Mouse (Mus musculus) erythroblast, embryonic 14.5 days (primary cell): ENCODE measurements around the gene Alg1. TPM values are rescaled to one million over a fixed set of nuclear protein-coding genes. Genes with fewer than 3 reads are reported as not detected.
"Not testable (repeated sequence)": the region's sequence is repeated elsewhere in the genome, so short reads cannot be mapped to it uniquely, and the experiment has no call there.

Experiments used
- H3K27me3 ChIP-seq: 2 replicates; pipeline ENCODE4 v1.6.1; 2012; ENCODE audit warnings: inconsistent platforms; ENCODE audit not compliant: control insufficient read depth
- H3K36me3 ChIP-seq: 2 replicates; pipeline ENCODE4 v1.6.1; 2012; ENCODE audit warnings: mild to moderate bottlenecking, inconsistent platforms; ENCODE audit not compliant: control insufficient read depth
- H3K4me1 ChIP-seq: 2 replicates; pipeline ENCODE4 v1.6.1; 2012; ENCODE audit warnings: inconsistent platforms; ENCODE audit not compliant: control insufficient read depth
- H3K4me3 ChIP-seq: replicated peaks from 2 replicates; pipeline ENCODE3; 2012; ENCODE audit warnings: moderate library complexity, mild to moderate bottlenecking, inconsistent platforms
- H3K9me3 ChIP-seq: 2 replicates; pipeline ENCODE4 v1.6.1; 2012; ENCODE audit warnings: low read length, inconsistent platforms, mixed read lengths; ENCODE audit not compliant: control insufficient read depth
- GATA1 ChIP-seq: IDR thresholded peaks from 2 replicates; pipeline ENCODE4 v1.6.1; 2012; ENCODE audit warnings: low read length, inconsistent platforms, mixed read lengths
- TAL1 ChIP-seq: IDR thresholded peaks from 3 replicates; pipeline ENCODE4 v1.6.1; 2012; ENCODE audit warnings: low read length, inconsistent platforms, mixed read lengths
- polyA plus RNA-seq: library from polyadenylated mRNA; stranded (reverse); fragments of >175 nt; gene quantifications from 2 replicates; pipeline ENCODE4 v1.2.3, GENCODE M21; 2012

Alg1 gene
- polyA plus RNA-seq, 1 experiment, result 0.28 TPM

DNA sequence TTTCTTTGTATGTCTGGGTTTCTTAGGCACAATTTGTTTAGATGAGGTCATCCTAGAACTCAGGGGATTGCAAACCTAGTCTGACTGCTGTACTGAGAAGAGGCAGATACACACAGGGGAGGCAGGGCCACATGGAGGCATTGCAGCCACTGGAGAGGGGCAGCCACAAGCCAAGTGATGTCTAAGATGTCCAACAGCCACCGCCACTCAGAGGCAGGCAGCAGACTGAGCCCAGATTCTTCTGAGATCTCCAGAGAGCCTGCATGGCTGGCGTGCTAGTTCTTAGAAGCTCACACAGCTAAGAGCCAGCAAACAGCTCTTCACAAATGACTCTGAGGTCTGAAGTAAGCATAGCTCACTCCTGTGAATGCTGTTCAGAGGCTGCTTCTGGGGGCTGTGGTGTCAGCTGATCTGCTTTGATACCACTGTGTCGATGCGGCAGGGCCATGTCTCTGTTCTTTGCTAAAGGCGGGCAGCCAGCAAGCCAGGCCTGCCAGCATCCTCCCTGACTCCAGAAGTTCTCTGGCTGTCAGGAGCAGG, 27.9 kb upstream of the Alg1 start:
- Histone ChIP-seq H3K4me3 (no peak overlapping the region), H3K4me1 (peaks cover 20% of the 10 kb centered on the region), H3K27me3 (no peaks in the 10 kb centered on the region), H3K9me3 (no peaks in the 10 kb centered on the region), H3K36me3 (peaks cover 8% of the 10 kb centered on the region)
- TF ChIP-seq TAL1, result no peak
- no peak for TF ChIP-seq GATA1

GRCm38 (mm10) chr16:5206051-5206450, 27.4 kb upstream of the Alg1 start:
- no peaks in the 10 kb centered on the region for H3K27me3 ChIP-seq
- peaks cover 20% of the 10 kb centered on the region for H3K4me1 ChIP-seq
- no peak overlapping the region for H3K4me3 ChIP-seq
- no peaks in the 10 kb centered on the region for H3K9me3 ChIP-seq
- H3K36me3 ChIP-seq, result peaks cover 3% of the 10 kb centered on the region
- TF ChIP-seq TAL1, result no peak
- no peak for TF ChIP-seq GATA1

DNA sequence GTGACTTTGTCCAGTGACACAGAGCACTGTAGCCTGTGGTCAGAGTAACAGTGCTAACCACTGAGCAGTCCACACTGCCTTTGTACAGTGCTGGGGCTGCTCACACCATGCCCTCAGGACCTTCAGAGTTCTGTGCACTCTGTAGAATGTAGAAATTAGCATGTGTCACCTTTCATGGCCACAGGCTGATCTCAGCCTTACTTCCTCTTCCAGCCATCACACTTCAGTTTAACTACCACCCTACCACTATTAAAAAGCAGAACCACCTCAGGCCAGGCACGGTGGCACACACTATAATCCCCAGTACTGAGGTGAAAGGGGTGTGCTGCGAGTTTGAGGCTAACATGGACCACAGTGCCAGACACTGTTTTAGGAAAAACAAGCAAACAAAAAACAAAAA, 23.1 kb upstream of the Alg1 start:
- Histone ChIP-seq H3K36me3 (no peaks in the 10 kb centered on the region), H3K4me1 (no peaks in the 10 kb centered on the region), H3K9me3 (no peaks in the 10 kb centered on the region), H3K4me3 (no peak overlapping the region), H3K27me3 (no peaks in the 10 kb centered on the region)
- TF ChIP-seq GATA1, result no peak
- no peak for TF ChIP-seq TAL1

- H3K4me1 ChIP-seq, result no peaks in the 10 kb centered on the region
- H3K4me3 ChIP-seq, result no peak overlapping the region
- H3K9me3 ChIP-seq, result no peaks in the 10 kb centered on the region
- no peaks in the 10 kb centered on the region for H3K27me3 ChIP-seq
- TF ChIP-seq GATA1, result no peak
- no peak for TF ChIP-seq TAL1
- no peaks in the 10 kb centered on the region for H3K36me3 ChIP-seq
These were observed 21.3 kb upstream of the Alg1 start for GRCm38 (mm10) chr16:5212150-5212549.

DNA sequence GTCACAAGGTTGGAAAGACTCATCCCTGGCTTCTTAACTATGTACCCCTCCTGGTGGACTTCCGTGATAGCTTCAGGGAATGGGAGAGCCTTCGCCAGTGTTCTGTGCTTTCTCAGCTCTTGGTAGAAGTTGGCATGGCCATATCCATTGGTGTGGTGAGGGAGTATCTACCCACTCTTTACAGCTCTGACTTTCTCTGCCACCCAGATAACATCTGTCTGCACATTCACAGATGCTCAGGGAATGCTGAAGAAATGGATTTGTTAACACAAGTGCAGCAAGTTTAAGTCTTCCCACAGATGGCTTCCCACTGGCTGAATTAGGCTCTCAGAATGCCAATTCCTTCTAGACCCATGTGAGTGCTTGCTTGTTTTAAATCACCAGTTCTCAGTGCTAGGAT, 19.3 kb upstream of the Alg1 start:
- H3K4me1 ChIP-seq, result no peaks in the 10 kb centered on the region
- no peak overlapping the region for H3K4me3 ChIP-seq
- H3K36me3 ChIP-seq, result no peaks in the 10 kb centered on the region
- no peaks in the 10 kb centered on the region for H3K9me3 ChIP-seq
- TF ChIP-seq GATA1 (no peak), TAL1 (no peak)
- H3K27me3 ChIP-seq, result no peaks in the 10 kb centered on the region; the same call in 1 of the 2 replicates

DNA sequence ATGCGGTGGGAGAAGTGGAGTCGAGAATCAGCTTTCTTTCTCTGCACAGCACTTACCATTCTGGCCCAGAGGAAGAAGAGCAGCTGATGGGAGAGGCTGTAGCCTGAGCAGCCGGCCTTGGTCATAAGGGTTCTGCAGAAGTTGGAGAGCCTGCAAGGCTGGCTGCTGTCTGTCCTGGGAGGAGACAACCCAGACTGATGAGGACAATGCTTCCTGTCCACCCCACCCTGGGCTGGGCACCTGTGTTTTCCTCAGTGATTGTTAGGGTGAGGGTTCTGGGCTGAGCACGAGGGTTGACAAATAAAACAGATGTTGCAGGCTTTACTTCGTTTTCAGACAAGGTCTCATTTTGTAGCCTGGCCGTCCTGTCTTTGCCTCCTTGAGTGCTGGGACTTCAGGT, 16.7 kb upstream of the Alg1 start:
- H3K36me3 ChIP-seq, result no peaks in the 10 kb centered on the region
- TF ChIP-seq TAL1 (no peak), GATA1 (no peak)
- no peaks in the 10 kb centered on the region for H3K9me3 ChIP-seq
- no peaks in the 10 kb centered on the region for H3K4me1 ChIP-seq
- H3K27me3 ChIP-seq, result peaks cover 2% of the 10 kb centered on the region
- no peak overlapping the region for H3K4me3 ChIP-seq

GRCm38 (mm10) chr16:5217341-5218133, 15.9 kb upstream of the Alg1 start:
- Histone ChIP-seq H3K4me3 (no peak overlapping the region), H3K36me3 (no peaks in the 10 kb centered on the region), H3K9me3 (no peaks in the 10 kb centered on the region), H3K27me3 (peaks cover 5% of the 10 kb centered on the region), H3K4me1 (no peaks in the 10 kb centered on the region)
- TF ChIP-seq TAL1, result no peak
- no peak for TF ChIP-seq GATA1

DNA sequence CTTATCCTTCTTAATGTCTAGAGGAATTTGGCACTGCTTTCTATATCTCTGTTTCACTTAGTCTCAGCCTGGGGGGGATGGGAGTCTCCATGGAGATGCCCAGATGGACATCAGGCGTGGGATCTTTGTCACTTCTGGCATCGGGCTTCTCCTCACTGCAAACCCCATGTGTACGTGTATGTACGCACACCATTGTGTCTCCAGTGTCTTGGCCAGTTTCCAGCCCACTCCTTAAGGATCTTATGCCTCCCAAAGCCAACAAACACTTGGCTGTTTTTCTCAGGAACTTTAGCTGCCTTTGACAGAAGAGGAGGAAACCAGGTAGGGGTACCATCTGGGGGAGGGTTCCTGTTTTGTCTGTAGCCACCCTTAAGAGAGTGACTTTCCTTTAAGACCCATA, 12.0 kb upstream of the Alg1 start:
- Histone ChIP-seq H3K36me3 (no peaks in the 10 kb centered on the region), H3K4me3 (no peak overlapping the region), H3K4me1 (no peaks in the 10 kb centered on the region), H3K27me3 (peaks cover 5% of the 10 kb centered on the region), H3K9me3 (no peaks in the 10 kb centered on the region)
- TF ChIP-seq TAL1 (no peak), GATA1 (no peak)

DNA sequence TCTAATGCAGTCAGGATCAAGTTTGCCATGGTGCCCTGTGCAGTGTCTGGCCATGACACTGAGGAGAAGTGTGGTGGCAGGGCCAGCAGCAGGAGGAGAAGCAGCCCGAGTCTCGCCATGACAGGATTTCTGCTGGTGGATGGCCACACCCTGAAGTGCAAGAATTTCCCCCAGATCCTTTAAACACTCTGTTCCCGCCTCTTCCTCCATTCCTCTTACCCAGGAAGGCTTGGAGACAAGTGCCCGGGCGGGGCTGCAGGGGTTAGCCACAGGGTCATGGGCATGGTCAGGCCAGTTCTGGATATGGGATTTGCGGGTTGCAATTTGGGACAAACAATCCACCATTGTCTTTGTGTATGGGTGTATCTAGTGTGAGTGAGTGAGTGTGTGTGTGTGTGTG, 11.3 kb upstream of the Alg1 start, which contains the start of gene AU021092:
TSS of gene AU021092 (minus strand) at position 160 of the 400 bp plus-strand sequence.
- H3K4me1 ChIP-seq, result no peaks in the 10 kb centered on the region
- peaks cover 5% of the 10 kb centered on the region for H3K27me3 ChIP-seq
- no peaks in the 10 kb centered on the region for H3K36me3 ChIP-seq
- TF ChIP-seq GATA1 (no peak), TAL1 (no peak)
- H3K9me3 ChIP-seq, result no peaks in the 10 kb centered on the region
- H3K4me3 ChIP-seq, result no peak within 1 kb of the TSS

DNA sequence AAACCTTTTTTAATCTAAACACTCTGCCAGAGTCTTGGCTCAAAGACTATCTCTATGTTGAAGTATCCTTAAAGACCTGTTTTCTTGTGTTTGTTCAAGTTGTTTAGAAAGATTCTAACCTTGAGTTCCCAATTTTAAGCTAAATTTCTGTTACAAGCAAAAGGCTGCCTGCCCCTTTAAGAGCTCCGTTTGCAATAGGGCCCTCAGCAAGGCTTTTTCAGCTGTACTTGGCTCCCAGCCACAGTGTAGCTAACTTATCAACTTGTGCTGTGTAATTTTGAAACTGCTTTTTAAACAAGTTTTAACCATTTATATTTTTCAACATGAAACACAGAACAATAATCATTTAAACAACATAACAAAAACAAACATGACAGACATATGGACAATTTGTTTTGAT, 6.9 kb upstream of the Alg1 start:
- H3K36me3 ChIP-seq, H3K27me3 ChIP-seq, H3K9me3 ChIP-seq, H3K4me3 ChIP-seq, H3K4me1 ChIP-seq: not testable (repeated sequence)

- not testable (repeated sequence) for H3K36me3 ChIP-seq, H3K4me3 ChIP-seq, H3K9me3 ChIP-seq, H3K4me1 ChIP-seq, H3K27me3 ChIP-seq
These were observed 5.9 kb upstream of the Alg1 start for GRCm38 (mm10) chr16:5227501-5227900.

- H3K4me3 ChIP-seq, H3K27me3 ChIP-seq, H3K9me3 ChIP-seq, H3K36me3 ChIP-seq, H3K4me1 ChIP-seq: not testable (repeated sequence)
These were observed 5.3 kb upstream of the Alg1 start for GRCm38 (mm10) chr16:5228103-5228502.
